Mouse (Mus musculus): ENCODE measurements around the gene Dyrk1a. TPM values are rescaled to one million over a fixed set of nuclear protein-coding genes. Genes with fewer than 3 reads are reported as not detected.
A peak's percentile ranks its signal among the peaks of the same experiment; 100 is the strongest.

Gene Dyrk1a
- polyA plus RNA-seq, 1 experiment from 2014 or later, result 9.5 TPM

DNA sequence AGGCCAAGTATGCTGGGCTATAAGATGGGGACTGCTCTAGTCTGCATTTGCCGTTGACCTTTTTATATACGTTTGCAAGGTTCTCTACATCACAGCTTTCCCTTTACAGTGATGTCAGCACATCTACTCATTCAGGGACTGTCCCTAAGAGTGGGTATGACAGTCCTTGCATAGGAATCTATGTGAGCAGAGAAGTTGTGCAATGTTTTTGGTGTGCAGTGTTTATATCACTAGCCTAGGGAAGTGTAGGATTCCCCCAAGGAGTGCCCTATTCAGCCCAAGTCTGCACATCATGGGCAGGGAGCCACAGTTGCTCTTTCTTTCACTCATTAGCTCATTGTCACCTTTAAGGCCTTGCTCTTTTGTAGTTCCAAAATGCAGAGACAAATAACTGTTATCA lies 78.1 kb downstream of the Dyrk1a start:
- Histone ChIP-seq H3K9me3 (replicated peaks) (no peaks in the 10 kb centered on the region), H3K9ac (replicated peaks) (no peak overlapping the region), H3K27me3 (replicated peaks) (no peaks in the 10 kb centered on the region), H3K4me3 (replicated peaks) (no peak overlapping the region), H3K4me1 (peaks cover 44% of the 10 kb centered on the region), H3K27ac (replicated peaks) (no peak overlapping the region), H3K4me2 (no peak overlapping the region), H3K36me3 (no peaks in the 10 kb centered on the region)
- ATAC-seq (ENCODE audit: low FRiP score), result no peak
- 85% methylated on average over 2 of the region's 2 CpGs for WGBS

DNA sequence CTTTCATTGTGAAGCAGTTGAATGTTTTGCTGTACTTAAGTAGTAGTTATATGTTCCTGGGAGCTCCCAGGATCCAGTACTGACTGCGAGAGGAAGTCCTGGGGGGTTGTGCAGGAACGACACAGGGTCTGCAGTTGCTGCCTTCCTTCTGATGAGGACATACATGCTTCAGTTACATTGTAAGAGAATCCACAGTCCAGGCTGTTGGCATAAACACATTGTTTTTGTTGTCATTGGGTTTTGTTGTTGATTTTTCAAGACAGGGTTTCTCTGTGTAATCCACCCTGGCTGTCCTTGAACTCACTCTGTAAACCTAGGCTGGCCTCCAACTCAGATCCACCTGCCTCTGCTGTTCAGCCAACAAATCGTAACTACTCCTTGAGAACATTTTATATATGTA lies 80.1 kb downstream of the Dyrk1a start:
- WGBS, result 75% methylated on average over 3 of the region's 3 CpGs
- Histone ChIP-seq H3K4me1 (peaks cover 52% of the 10 kb centered on the region), H3K27me3 (replicated peaks) (no peaks in the 10 kb centered on the region), H3K4me3 (replicated peaks) (no peak overlapping the region), H3K27ac (replicated peaks) (no peak overlapping the region), H3K9ac (replicated peaks) (no peak overlapping the region), H3K9me3 (replicated peaks) (no peaks in the 10 kb centered on the region), H3K4me2 (no peak overlapping the region), H3K36me3 (no peaks in the 10 kb centered on the region)
- ATAC-seq (ENCODE audit: low FRiP score), result no peak

DNA sequence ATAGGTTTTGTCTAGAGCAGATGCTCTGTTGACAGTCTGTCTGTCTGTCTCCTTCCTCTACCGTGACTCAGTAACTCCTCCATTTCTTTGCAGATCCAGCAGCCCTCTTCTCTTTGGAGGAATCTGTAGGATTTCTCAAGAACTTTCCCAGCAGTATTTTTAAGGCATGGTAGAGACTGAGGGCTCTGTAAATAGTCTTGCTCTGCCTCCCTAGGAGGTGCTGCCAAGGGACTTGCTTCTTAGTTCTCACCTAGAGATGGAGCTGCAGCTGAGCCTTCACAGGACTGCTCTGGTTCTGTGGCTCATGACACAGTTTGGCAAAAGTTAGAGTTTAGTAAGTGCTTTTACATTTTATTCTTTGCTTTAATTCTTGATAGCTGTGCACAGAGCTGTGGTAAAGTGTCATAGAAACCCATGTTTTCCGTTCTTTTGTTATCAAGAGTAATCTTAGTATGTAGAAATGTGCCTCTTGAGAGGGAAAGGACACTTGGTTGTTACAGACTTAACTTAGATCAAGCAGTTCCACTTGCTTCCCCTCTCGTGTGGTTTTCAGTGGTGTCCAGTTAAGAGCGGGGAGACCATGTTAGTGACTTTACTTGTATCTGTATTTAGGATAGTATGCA lies 82.4 kb downstream of the Dyrk1a start:
- H3K27me3 ChIP-seq (replicated peaks), result no peaks in the 10 kb centered on the region
- WGBS, result 73% methylated on average over 4 of the region's 4 CpGs
- ATAC-seq (ENCODE audit: low FRiP score), result no peak
- 0 out of 2 replicates have a peak overlapping the region, but pooled peaks have one; percentile 24 for H3K27ac ChIP-seq (replicated peaks)
- no peak overlapping the region for H3K4me2 ChIP-seq
- H3K9me3 ChIP-seq (replicated peaks), result no peaks in the 10 kb centered on the region
- peaks cover 54% of the 10 kb centered on the region for H3K4me1 ChIP-seq
- no peak overlapping the region for H3K9ac ChIP-seq (replicated peaks)
- H3K4me3 ChIP-seq (replicated peaks), result no peak overlapping the region
- no peaks in the 10 kb centered on the region for H3K36me3 ChIP-seq

DNA sequence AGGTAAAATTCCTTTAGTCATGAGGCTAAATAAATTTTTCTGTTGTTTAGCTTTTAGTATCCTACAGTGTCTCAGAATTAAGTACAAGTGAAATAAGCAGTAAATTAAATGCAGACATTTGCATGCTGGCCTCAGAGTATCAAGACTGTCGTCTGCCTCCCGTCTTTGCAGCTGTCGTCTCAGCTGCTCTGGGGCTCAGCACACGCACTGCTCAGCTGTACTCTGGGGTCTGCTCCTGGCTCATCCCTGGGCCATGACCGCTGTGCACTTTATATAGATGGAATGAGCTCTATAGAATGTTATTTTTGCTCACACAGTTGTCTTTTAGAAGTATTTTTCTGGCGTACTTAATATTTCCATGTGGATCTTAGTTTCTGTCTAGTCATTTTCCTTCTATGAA lies 85.3 kb downstream of the Dyrk1a start:
- Histone ChIP-seq H3K4me3 (replicated peaks) (no peak overlapping the region), H3K4me2 (no peak overlapping the region), H3K9ac (replicated peaks) (no peak overlapping the region), H3K27ac (replicated peaks) (no peak overlapping the region), H3K9me3 (replicated peaks) (no peaks in the 10 kb centered on the region), H3K36me3 (0 out of 2 replicates have a peak, but pooled peaks cover under 1% of the 10 kb centered on the region), H3K4me1 (peaks cover 36% of the 10 kb centered on the region), H3K27me3 (replicated peaks) (no peaks in the 10 kb centered on the region)
- WGBS, result 33% methylated on average over 6 of the region's 6 CpGs
- ATAC-seq (ENCODE audit: low FRiP score), result no peak

DNA sequence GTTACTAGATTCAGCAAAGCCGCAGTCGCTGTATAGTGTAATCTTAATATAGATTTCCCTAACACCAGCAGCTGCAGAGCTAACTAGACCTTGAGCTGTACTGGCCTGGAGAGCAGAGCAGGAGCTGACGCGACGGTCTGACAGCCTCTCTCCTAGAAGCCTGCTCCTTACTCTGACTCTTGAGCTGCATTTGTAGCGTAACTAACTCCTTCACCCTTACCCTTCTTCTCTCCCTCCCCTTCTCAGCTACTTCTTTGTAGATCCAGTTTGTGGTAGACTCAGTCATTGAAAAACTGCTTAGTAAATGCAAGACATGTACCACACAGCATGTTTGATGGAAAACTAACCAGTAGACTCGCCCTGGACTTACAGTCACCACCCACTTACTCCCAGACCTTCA lies 87.1 kb downstream of the Dyrk1a start:
- H3K4me1 ChIP-seq, result peaks cover 30% of the 10 kb centered on the region
- no peak for ATAC-seq (ENCODE audit: low FRiP score)
- H3K27ac ChIP-seq (replicated peaks), result no peak overlapping the region
- H3K27me3 ChIP-seq (replicated peaks), result no peaks in the 10 kb centered on the region
- no peak overlapping the region for H3K4me2 ChIP-seq
- no peak overlapping the region for H3K4me3 ChIP-seq (replicated peaks)
- no peaks in the 10 kb centered on the region for H3K9me3 ChIP-seq (replicated peaks)
- no peak overlapping the region for H3K9ac ChIP-seq (replicated peaks)
- WGBS, result 81% methylated on average over 7 of the region's 7 CpGs
- peaks cover 6% of the 10 kb centered on the region; the same call in 1 of the 2 replicates for H3K36me3 ChIP-seq

DNA sequence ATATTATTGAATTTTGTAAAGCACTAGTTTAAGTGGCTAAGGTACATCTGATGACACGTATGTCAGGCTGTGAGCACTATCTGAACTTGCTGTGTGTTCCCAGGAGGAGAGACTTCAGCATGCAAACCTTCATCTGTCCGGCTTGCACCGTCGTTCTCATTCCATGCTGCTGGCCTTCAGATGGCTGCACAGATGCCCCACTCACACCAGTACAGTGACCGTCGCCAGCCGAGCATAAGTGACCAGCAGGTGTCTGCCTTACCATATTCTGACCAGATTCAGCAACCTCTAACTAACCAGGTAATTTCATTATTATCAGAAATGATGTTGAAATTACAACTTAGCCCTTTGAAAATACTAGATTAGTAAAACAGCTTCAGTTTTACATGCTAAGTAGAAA lies 89.6 kb downstream of the Dyrk1a start:
- no peak overlapping the region for H3K4me3 ChIP-seq (replicated peaks)
- no peaks in the 10 kb centered on the region for H3K27me3 ChIP-seq (replicated peaks)
- ATAC-seq (ENCODE audit: low FRiP score), result no peak
- 91% methylated on average over 7 of the region's 7 CpGs for WGBS
- H3K9ac ChIP-seq (replicated peaks), result no peak overlapping the region
- no peak overlapping the region for H3K4me2 ChIP-seq
- no peak overlapping the region for H3K27ac ChIP-seq (replicated peaks)
- H3K9me3 ChIP-seq (replicated peaks), result no peaks in the 10 kb centered on the region
- peaks cover 6% of the 10 kb centered on the region; the same call in 1 of the 2 replicates for H3K36me3 ChIP-seq
- H3K4me1 ChIP-seq, result peaks cover 16% of the 10 kb centered on the region; the same call in 1 of the 2 replicates

DNA sequence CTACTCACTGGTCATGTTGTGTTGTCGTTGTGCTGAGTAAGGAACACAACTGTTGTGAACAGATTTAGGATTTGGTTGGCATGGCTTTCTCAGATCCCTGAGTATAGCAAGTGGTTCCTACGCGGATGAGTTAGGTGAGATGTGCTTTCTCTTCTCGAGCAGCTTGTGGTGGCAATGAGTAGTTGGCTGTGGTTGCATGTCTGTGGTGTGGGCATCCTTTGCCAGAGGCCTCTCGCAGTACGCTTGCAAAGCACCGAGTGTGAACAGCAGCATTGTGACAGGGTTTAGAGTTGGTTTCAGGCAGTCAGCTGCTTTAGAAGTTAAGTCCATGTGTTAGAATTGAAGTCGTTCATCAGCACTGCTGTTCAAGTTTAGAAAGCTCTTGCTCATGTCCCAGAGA lies 90.4 kb downstream of the Dyrk1a start:
- H3K36me3 ChIP-seq, result peaks cover 6% of the 10 kb centered on the region; the same call in 1 of the 2 replicates
- no peak overlapping the region for H3K4me3 ChIP-seq (replicated peaks)
- H3K27me3 ChIP-seq (replicated peaks), result no peaks in the 10 kb centered on the region
- 93% methylated on average over 8 of the region's 8 CpGs for WGBS
- no peaks in the 10 kb centered on the region for H3K9me3 ChIP-seq (replicated peaks)
- H3K27ac ChIP-seq (replicated peaks), result no peak overlapping the region
- H3K4me1 ChIP-seq, result peaks cover 12% of the 10 kb centered on the region; the same call in 1 of the 2 replicates
- ATAC-seq (ENCODE audit: low FRiP score), result no peak
- H3K4me2 ChIP-seq, result no peak overlapping the region
- no peak overlapping the region for H3K9ac ChIP-seq (replicated peaks)

DNA sequence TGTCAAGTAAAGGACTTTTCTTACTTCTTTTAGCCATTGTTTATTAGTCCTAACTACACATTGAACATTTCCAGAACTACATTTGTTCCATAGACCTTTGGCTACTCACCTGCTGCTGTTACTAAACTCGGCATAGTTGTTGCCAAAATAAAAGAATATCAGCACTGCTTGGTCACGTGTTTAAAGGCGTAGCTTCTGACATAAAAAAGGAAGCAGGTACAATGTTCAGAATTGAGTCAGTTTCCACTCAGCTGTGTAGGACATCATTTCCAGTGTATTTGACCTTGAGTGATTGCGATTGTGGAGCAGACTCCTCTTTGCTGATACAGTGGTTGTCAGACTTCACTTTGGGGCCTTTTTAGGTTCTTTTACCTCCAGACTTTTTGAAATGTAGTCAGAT lies 97.7 kb downstream of the Dyrk1a start:
- WGBS, result 94% methylated on average over 4 of the region's 4 CpGs

DNA sequence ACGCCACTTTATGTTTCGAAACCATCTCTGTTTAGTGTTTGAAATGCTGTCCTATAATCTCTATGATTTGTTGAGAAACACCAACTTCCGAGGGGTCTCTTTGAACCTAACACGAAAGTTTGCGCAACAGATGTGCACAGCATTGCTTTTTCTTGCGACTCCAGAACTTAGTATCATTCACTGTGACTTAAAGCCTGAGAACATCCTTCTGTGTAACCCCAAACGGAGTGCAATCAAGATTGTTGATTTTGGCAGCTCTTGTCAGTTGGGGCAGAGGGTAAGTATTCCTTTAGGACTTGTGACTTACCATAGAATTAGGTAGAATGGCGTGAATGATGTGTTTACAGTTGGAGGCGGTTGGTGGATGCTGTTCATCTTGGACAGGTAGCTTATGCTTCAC lies 101.5 kb downstream of the Dyrk1a start:
- H3K4me3 ChIP-seq (replicated peaks), result no peak overlapping the region
- 91% methylated on average over 9 of the region's 9 CpGs for WGBS
- 0 out of 2 replicates have a peak overlapping the region, but pooled peaks have one; percentile 18 for H3K9ac ChIP-seq (replicated peaks)
- ATAC-seq (ENCODE audit: low FRiP score), result no peak
- no peak overlapping the region for H3K27ac ChIP-seq (replicated peaks)
- no peaks in the 10 kb centered on the region for H3K4me1 ChIP-seq
- peaks cover 44% of the 10 kb centered on the region for H3K36me3 ChIP-seq
- H3K4me2 ChIP-seq, result no peak overlapping the region
- H3K27me3 ChIP-seq (replicated peaks), result no peaks in the 10 kb centered on the region
- H3K9me3 ChIP-seq (replicated peaks), result no peaks in the 10 kb centered on the region

More for the DNA sequence above, 97.7 kb downstream of the Dyrk1a start:
- Histone ChIP-seq H3K4me3 (replicated peaks) (no peak overlapping the region), H3K27ac (replicated peaks) (no peak overlapping the region), H3K9ac (replicated peaks) (no peak overlapping the region), H3K36me3 (peaks cover 35% of the 10 kb centered on the region), H3K4me2 (no peak overlapping the region), H3K27me3 (replicated peaks) (no peaks in the 10 kb centered on the region), H3K9me3 (replicated peaks) (no peaks in the 10 kb centered on the region), H3K4me1 (no peaks in the 10 kb centered on the region)
- ATAC-seq (ENCODE audit: low FRiP score), result no peak

DNA sequence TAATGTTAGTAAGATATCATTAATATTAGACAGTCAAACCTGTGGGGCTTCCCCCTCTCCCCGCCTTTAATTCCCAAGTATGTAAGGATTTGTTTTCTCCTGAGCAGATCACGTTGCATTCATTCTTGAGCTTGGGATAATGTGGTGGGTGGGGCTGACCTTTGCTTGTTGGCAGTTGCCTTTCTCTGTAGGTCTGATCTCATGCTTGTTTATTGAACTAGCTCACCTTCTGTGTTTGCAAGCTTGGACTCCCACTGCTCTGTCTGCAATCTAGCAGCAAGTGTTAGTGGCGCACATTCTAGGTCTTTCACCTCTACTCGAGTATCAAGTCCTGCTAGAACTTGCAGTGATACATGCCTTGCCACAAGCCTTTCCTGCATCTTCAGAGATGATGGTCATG lies 111.1 kb downstream of the Dyrk1a start:
- Histone ChIP-seq H3K27me3 (replicated peaks) (no peaks in the 10 kb centered on the region), H3K36me3 (peaks cover 5% of the 10 kb centered on the region), H3K27ac (replicated peaks) (no peak overlapping the region), H3K9ac (replicated peaks) (no peak overlapping the region), H3K4me2 (no peak overlapping the region), H3K4me1 (no peaks in the 10 kb centered on the region), H3K9me3 (replicated peaks) (no peaks in the 10 kb centered on the region), H3K4me3 (replicated peaks) (no peak overlapping the region)
- 64% methylated on average over 4 of the region's 4 CpGs for WGBS
- ATAC-seq (ENCODE audit: low FRiP score), result no peak

DNA sequence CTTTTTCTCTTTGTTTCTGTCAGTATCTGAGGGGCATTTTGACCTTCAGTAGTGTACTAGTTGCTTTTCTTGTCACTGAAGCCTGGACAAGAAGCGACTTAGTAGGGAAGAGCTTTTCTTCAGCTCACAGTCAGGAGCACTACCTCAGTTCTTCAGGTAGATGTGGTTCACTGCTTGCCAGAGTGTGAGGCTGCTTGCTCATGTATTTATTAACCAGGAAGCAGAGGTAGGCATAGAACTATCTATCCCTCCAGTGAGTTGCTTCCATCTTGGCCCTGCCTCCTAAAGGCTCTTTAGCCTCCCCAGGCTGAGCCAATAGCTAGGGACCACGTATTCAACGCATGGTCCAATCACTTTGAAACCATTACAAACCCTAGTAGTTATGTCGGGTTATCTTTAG lies 112.0 kb downstream of the Dyrk1a start:
- WGBS, result 93% methylated on average over 4 of the region's 4 CpGs
- Histone ChIP-seq H3K36me3 (peaks cover 13% of the 10 kb centered on the region), H3K4me1 (no peaks in the 10 kb centered on the region), H3K9me3 (replicated peaks) (no peaks in the 10 kb centered on the region), H3K27ac (replicated peaks) (no peak overlapping the region), H3K4me3 (replicated peaks) (no peak overlapping the region), H3K4me2 (no peak overlapping the region), H3K27me3 (replicated peaks) (no peaks in the 10 kb centered on the region), H3K9ac (replicated peaks) (no peak overlapping the region)
- no peak for ATAC-seq (ENCODE audit: low FRiP score)

DNA sequence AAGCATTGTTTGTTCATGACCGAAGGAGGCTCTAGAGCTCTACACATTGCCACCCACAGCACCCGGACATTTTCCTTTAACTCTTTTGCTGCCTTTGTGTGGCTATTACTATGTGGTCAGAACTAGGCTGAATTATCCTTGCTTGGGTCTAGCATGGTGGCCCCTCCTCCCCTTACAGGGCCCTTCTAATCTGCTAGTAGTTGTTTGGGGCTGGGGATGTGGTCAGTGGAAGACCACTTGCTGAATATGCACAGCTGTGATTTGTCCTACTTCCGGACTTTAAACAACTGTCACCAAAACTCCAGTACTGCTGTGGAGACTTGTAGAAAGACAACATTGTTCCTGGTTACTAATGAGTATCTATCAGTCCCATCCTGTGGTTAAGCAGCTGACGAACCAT lies 114.2 kb downstream of the Dyrk1a start:
- Histone ChIP-seq H3K9ac (replicated peaks) (no peak overlapping the region), H3K4me1 (no peaks in the 10 kb centered on the region), H3K4me3 (replicated peaks) (no peak overlapping the region), H3K27ac (replicated peaks) (no peak overlapping the region), H3K9me3 (replicated peaks) (no peaks in the 10 kb centered on the region), H3K36me3 (peaks cover 35% of the 10 kb centered on the region), H3K27me3 (replicated peaks) (no peaks in the 10 kb centered on the region), H3K4me2 (no peak overlapping the region)
- no peak for ATAC-seq (ENCODE audit: low FRiP score)
- 70% methylated on average over 4 of the region's 4 CpGs for WGBS
